Mouse (Mus musculus) E14TG2a.4 (cell line): ENCODE data around the gene Tlcd1.

Source experiments
- CTCF ChIP-seq: conservative IDR thresholded peaks from 2 replicates; pipeline ENCODE4 v1.5.1; 2014; ENCODE audit warnings: low read length
- NANOG ChIP-seq: IDR thresholded peaks from 2 replicates; pipeline ENCODE4 v1.6.1; 2014; ENCODE audit warnings: borderline replicate concordance, low read length, mixed read lengths
- POU5F1 ChIP-seq: IDR thresholded peaks from 2 replicates; pipeline ENCODE4 v1.6.1; 2014; ENCODE audit warnings: low read length, borderline replicate concordance

GRCm38 (mm10) chr11:78140665-78141064 lies 35.8 kb upstream of the Tlcd1 start:
- TF ChIP-seq CTCF (no peak), POU5F1 (no peak), NANOG (no peak)
